Mouse (Mus musculus): ENCODE data around the gene Pcyox1.
"Not testable (repeated sequence)": the region's sequence is repeated elsewhere in the genome, so short reads cannot be mapped to it uniquely, and the experiment has no call there.

The Pcyox1 gene

DNA sequence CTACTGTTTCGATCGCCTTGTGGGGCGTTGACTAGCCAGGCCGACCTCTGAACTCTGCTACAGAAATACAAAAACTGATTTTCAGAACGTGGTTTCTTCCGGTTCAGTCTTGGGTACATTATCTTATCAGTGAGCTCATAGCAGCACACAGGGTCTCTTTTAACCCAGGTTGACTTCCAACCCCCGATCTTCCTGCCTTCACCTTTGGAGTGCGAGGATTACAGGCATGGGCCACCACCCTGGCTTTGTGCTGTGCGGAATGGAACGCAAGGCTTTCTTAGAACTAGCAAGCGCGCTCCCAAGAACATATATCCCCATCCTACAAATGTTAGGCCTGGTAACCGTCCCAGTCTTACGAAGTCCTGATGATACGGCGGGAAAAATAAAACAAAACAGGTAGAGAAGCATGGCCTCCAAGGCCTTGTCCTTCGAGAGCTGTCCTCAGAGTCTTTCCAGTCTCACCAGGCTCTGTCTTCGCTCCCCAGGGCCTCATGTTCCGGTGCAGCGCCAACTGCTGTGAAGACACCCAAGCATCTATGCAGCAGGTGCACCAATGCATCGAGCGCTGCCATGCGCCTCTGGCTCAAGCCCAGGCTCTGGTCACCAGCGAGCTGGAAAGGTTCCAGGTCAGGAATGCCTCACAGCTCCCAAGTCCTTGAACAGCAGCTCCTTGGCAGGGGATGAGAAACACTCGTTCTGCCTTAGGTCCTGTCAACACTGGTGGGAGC, 30.7 kb downstream of the Pcyox1 start:
- peak in 1 of 2 experiments; percentile 27 for DNase-seq (ENCODE audit: low spot score in 2 of 2)

DNA sequence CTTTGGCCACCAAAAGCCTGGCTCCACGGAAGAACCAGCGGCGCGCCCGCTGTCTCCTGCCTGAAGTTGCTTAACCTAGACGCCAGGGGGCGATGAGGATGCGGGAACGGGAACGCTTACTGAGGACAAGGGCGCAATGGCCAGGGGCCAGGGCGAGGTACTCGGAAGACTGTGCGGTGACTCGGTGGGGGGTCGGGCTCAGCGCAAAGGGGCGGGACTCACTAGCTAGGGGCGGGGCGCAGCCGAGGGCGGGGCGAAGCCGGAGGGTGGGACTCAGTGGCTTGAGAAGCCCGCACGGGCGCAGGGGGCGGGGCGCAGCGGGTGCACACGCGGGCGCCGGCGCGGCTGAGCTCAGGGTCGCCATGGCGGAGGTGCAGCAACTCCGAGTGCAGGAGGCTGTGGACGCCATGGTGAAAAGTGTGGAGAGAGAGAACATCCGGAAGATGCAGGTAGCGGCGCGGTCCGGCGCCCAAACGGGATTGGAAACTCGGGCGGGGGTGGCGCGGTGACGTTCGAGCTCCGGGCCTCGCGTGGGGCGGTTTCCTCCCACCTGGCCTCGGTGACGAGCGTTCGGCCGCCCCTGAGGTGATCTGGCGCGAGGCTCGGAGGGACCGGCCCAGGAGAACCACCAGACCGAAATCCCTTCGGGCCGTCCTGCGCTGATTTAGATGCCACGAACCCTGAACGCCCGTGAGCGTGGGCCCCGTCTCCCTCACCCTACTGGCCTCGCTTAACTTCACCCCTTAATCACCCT, 31.4 kb downstream of the Pcyox1 start, which contains the start of gene Fam136a:
Gene Fam136a, plus strand, starts transcription at position 276 of the 754 bp plus-strand sequence.
- peak; percentile 88 to 93 for DNase-seq (ENCODE audit: low spot score in 2 of 2)

DNA sequence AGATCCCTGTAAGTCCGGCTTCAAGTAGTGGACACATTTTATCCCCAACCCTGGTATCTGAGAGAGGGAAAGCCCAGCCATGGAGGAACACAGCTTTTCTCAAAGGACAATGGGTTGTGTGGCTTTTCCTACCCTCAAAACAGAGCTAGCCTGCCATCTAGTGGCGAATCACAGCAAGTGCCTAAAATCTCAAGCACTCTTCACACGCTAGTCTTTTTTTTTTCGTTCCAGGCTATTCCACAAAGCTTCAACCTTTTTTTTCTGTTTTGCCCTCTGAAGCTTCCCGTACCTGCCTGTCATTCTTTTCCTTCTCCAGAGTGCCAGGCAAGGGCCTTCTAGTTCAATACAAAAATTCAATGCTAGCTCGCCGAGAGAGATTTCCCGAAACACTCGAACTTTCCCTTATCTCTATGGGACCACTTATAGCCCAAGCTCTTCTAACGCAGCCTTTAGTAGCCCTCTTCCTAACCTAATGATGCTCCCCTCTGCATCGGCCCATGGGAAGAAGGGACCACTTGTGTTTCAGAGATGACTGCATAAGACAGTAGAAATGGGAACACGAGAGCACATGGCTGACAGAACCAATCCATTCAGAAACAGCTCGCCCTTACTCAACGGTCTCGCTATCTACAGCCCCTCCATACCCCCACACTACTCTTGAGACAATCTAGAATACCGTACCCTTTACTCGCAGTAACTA, 32.4 kb downstream of the Pcyox1 start:
- DNase-seq (ENCODE audit: low spot score in 2 of 2), result peak; percentile 70 to 78

DNA sequence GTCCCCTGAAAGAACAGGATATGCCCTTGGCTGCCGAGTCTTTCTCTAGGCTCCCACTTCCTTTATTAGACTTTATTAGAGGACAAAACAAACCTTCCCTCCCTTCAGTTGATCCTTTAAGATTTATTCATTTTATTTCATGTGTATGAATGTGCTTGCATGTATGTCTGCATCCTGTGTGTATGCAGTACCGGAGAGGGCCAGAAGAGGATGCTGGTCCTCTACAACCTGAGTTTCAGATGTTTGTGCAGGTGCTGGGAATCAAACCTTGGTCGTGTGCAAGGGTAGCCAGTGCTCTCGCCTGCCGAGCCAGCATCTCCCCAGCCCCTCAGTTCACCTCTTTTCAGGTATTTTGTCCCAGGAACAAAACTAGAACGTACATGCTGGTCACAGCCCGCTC, 35.6 kb downstream of the Pcyox1 start:
- DNase-seq (ENCODE audit: low spot score in 2 of 2), result no peak

DNA sequence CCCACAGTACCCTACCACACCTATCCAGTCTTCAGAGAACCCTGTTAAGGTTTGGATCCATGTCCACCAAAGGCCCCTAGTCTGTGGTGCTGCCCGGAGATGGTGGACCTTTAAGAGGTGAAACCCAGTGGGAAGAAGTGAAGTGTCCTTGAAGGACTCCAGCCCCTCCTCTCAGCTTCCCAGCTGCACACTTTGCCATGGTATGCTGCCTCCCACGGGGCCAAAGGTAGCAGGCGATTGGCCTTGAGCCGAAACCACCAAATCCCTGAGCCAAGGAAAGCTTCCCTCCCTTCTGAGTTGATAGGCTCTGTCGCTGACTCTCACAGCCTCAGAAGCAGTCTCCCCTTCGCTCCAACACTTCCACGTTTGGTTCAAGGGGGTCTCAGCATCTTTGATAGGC, 36.3 kb downstream of the Pcyox1 start:
- no peak for DNase-seq (ENCODE audit: low spot score in 2 of 2)

DNA sequence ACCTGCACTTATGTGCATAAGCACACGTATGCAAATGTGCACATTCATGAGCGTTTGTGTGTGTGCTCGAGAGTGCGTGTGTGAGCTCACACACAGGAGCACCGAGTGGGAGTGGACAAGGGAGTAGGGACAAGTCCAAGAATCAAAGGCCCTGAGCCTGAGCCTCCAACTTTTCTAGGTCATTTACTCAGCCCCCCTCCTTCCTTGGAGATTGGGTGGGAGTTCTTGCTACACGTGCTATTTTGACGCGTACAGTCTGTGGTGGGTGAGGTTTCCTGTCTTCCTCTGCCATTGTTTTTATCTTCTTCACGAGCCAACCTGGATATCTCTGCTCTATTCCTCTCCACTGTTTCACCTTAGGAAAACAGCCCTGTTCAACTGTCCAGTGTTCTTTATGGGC, 40.0 kb downstream of the Pcyox1 start:
- no peak for DNase-seq (ENCODE audit: low spot score in 2 of 2)

DNA sequence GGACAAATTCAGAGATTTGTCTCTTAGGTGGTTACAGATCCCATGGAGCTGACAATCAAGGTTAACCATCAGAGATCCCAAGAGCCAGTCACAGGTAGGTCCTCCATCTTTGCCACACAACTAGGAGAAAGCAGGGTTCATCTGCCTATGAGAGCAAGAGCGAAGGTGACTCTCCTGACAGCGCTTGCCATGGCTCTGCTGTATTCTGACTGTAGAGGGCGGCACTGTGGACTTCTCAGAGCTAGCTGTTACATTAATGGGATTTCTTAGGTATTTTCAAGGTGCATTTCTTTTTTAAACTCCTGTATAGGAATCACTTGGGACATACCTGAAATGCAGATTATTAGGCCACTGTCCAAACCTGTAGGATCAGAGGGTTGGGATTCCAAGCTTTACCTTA, 42.0 kb downstream of the Pcyox1 start:
- DNase-seq (ENCODE audit: low spot score in 2 of 2), result no peak

DNA sequence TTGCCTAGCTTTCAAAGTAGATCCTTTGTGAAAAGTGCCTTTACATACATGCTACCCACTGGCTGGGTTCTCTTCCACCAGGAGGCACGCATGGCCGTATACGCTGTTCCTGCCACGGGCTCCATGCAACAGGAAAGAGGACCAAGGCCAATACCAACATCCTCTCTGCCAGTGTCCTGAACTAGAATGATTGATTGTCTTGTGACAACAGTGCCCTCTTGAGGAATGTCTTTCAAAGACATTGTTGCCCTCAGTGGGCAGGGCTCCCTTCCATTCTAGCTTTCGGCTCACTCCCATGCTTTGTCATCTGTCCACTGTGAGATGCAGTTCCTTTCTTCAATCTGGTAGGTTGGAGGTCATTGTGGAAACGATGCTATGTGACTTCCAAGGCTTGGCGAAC, 47.7 kb downstream of the Pcyox1 start:
- no peak for DNase-seq (ENCODE audit: low spot score in 2 of 2)

DNA sequence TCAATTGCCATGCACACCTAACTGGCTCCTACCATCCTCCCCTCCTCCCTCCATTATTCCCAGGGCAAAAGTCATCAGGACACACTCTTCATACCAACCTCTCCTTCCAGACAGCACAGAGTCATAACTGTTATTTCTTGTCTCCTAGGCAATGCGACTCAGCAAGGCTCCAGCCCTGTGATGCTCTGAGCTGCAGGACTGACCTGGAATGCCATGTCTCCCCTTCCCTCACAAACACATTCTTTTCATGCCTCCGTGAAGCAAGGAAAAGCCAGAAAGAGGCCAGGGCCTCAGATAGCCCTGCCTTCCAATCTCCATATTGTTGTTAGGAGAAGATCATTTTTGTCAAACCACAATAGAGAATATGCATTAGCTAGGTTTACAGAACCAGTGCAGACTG, 50.9 kb downstream of the Pcyox1 start:
- DNase-seq (ENCODE audit: low spot score in 2 of 2), result no peak

DNA sequence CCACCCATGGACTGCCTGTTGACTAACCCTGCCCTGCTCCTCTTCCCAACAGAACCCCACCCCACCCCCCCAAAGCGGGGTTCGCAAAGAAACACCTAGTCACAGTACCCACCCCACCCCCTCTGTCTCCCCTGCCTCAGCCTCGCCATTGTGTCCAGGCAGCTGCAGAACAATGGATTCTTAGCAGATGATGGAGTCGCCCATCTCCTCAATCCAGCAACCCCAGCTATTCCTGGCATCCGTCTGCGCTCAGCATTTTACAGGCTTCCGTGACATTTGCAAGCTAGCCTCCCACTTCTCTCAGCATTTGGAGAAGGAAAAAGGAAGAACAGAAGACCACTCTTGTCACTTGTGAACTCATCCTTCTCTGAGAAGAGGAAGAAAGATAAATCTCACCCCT, 53.3 kb downstream of the Pcyox1 start:
- no peak for DNase-seq (ENCODE audit: low spot score in 2 of 2)

DNA sequence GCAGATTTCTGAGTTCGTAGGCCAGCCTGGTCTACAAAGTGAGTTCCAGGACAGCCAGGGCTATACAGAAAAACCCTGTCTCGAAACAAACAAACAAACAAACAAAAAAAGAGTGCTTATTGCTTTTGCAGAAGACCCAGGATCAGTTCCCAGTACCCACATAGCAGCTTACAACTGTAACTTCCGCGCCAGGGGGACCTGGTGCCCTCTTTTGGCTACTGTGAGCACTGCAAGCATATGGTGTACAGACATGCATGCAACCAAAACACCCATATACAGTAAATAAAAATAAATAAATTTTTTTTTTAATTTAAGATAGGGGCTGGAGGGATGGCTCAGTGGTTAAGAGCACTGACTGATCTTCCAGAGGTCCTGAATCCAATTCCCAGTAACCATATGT, 60.6 kb downstream of the Pcyox1 start:
- not testable (repeated sequence) for DNase-seq (ENCODE audit: low spot score in 2 of 2)

Data from frontal cortex, postnatal 10 days (tissue).